ENCODE assay signal across 12 mouse cellular contexts in genomic region chr14:73475506-73475905, GRCm38 (mm10). TPM values are rescaled to one million over a fixed set of nuclear protein-coding genes. Genes with fewer than 3 reads are reported as not detected.
DNase-seq lines count a peak whose midpoint lies in the region; ATAC-seq and TF ChIP-seq lines count a peak whose summit lies in the region.
"Had no signal": no experiment of that assay in that cellular context is flagged by ENCODE, and none has a peak within 500 bp of the region (broad histone marks: within the 10 kb centered on the region; RNA-seq: fewer than 3 reads in every experiment).

No protein-coding gene starts in this region.

- no peak for TF ChIP-seq POLR2A in lung, adult 2 months (IDR thresholded peaks at IDR 0.05; ENCODE audit: borderline replicate concordance, extremely low read depth, low read depth, low read length)

- H3K9ac ChIP-seq in lung, postnatal 0 days (replicated peaks; ENCODE audit: low read depth), result no peak overlapping the region
- H3K9ac ChIP-seq in heart, postnatal 0 days (replicated peaks; ENCODE audit: low read depth, low read length), result no peak overlapping the region
- H3K9ac ChIP-seq: liver, embryonic 14.5 days had no signal

- H3K4me3 ChIP-seq in lung, postnatal 0 days (ENCODE audit: low read depth, low read length), result no peak overlapping the region
- no peak overlapping the region for H3K4me3 ChIP-seq in lung, adult 2 months (replicated peaks; ENCODE audit: extremely low read depth, low read depth, low read length)
- no peak overlapping the region for H3K4me3 ChIP-seq in heart, postnatal 0 days (ENCODE audit: low read depth, low read length)
- H3K4me3 ChIP-seq: left cerebral cortex, adult 2 months had no signal

- peak overlapping the region; percentile 17; the same call in 1 of the 2 replicates for H3K27ac ChIP-seq in lung, postnatal 0 days (ENCODE audit: low read length)
- peak overlapping the region; percentile 23; the same call in 1 of the 2 replicates for H3K27ac ChIP-seq in heart, postnatal 0 days (ENCODE audit: low read depth)
- H3K27ac ChIP-seq: liver, embryonic 14.5 days had no signal

- no peak overlapping the region for H3K4me2 ChIP-seq in lung, postnatal 0 days (replicated peaks; ENCODE audit: low read depth, low read length)
- H3K4me2 ChIP-seq in heart, postnatal 0 days (ENCODE audit: low read depth, low read length), result no peak overlapping the region
- H3K4me2 ChIP-seq: midbrain, embryonic 11.5 days had no signal

- H3K9me3 ChIP-seq in lung, postnatal 0 days (ENCODE audit: low read length), result no peaks in the 10 kb centered on the region
- no peaks in the 10 kb centered on the region for H3K9me3 ChIP-seq in heart, postnatal 0 days (replicated peaks; ENCODE audit: control insufficient read depth, low read length)

- WGBS in lung, postnatal 0 days, result 45% methylated on average over 7 of the region's 7 CpGs
- WGBS in lung, adult 2 months, result 20% methylated on average over 7 of the region's 7 CpGs
- WGBS in heart, postnatal 0 days, result 50% methylated on average over 7 of the region's 7 CpGs

- H3K27me3 ChIP-seq in lung, postnatal 0 days (replicated peaks; ENCODE audit: insufficient read depth, low read length), result no peaks in the 10 kb centered on the region
- H3K27me3 ChIP-seq in heart, postnatal 0 days (ENCODE audit: control insufficient read depth, insufficient read depth, low read length), result no peaks in the 10 kb centered on the region

- H3K4me1 ChIP-seq in lung, postnatal 0 days (ENCODE audit: insufficient read depth, low read depth, low read length), result peaks cover 8% of the 10 kb centered on the region; the same call in 1 of the 2 replicates
- H3K4me1 ChIP-seq in lung, adult 2 months (ENCODE audit: control insufficient read depth, insufficient read depth, low read length), result peaks cover 20% of the 10 kb centered on the region
- peaks cover 16% of the 10 kb centered on the region for H3K4me1 ChIP-seq in heart, postnatal 0 days (ENCODE audit: control insufficient read depth, insufficient read depth)

- peak; percentile 63 for DNase-seq in gastrocnemius, adult 18-20 months (ENCODE audit: low spot score)
- no peak for DNase-seq in gastrocnemius, postnatal 4 days (ENCODE audit: low spot score in 2 of 2)
- no peak for DNase-seq in lung, postnatal 0 days (ENCODE audit: low spot score)
- no peak for DNase-seq in lung, adult 2 months
- peak; percentile 36 for DNase-seq in heart, postnatal 0 days (ENCODE audit: low spot score)
- DNase-seq in skeletal muscle tissue, adult 2 months (ENCODE audit: low read depth, low spot score), result peak; percentile 67
- DNase-seq: right cerebral cortex, postnatal 14 days had no signal

- H3K36me3 ChIP-seq in lung, postnatal 0 days (ENCODE audit: insufficient read depth, low read length), result no peaks in the 10 kb centered on the region
- H3K36me3 ChIP-seq in heart, postnatal 0 days (replicated peaks; ENCODE audit: control insufficient read depth, insufficient read depth, low read length), result no peaks in the 10 kb centered on the region

- TF ChIP-seq CTCF in lung, postnatal 0 days (IDR thresholded peaks at IDR 0.05), result no peak
- no peak for TF ChIP-seq CTCF in lung, adult 2 months (IDR thresholded peaks at IDR 0.05; ENCODE audit: insufficient read depth, low read length)
- TF ChIP-seq CTCF in heart, postnatal 0 days (IDR thresholded peaks at IDR 0.05; ENCODE audit: low read depth), result no peak

- ATAC-seq in lung, postnatal 0 days, result no peak
- ATAC-seq in heart, postnatal 0 days (ENCODE audit: insufficient read depth, low read depth), result no peak
- no peak for ATAC-seq in megakaryocyte, adult 5-6 weeks (ENCODE audit: poor library complexity, severe bottlenecking)
- ATAC-seq in frontal cortex, adult (ENCODE audit: low TSS enrichment), result no peak

- TF ChIP-seq EP300 in lung, postnatal 0 days (IDR thresholded peaks at IDR 0.05), result no peak
- TF ChIP-seq EP300 in heart, postnatal 0 days (IDR thresholded peaks at IDR 0.05; ENCODE audit: low read depth), result no peak

RNA-seq across cellular contexts. Expression of gene Med4, which starts 34.3 kb away (rescaled TPM):
- 10 to 100 TPM; 11.9 to 13.4 TPM for total RNA-seq in gastrocnemius, adult 18-20 months (2021)
- 10 to 100 TPM; 25.0 to 31.1 TPM for total RNA-seq in gastrocnemius, postnatal 4 days (2021)
- 52.8 and 56.1 TPM in 2 replicates for polyA plus RNA-seq in lung, postnatal 0 days (2015; fragmentation: Nextera tagmentation; extraction: Ambion mirVana)
- polyA plus RNA-seq in lung, adult 2 months (2012; rRNA removed), result 9.5 and 14.1 TPM in 2 replicates
- 17.4 and 17.5 TPM in 2 replicates for total RNA-seq in heart, postnatal 0 days (2014; rRNA removed; ENCODE audit: low replicate concordance)
- 36.1 and 40.2 TPM in 2 replicates for polyA plus RNA-seq in heart, postnatal 0 days (2015; fragmentation: Nextera tagmentation; extraction: Ambion mirVana)
- total RNA-seq in megakaryocyte, adult 5-6 weeks (2015), result 29.7 and 32.8 TPM in 2 replicates
- 51.0 and 51.3 TPM in 2 replicates for total RNA-seq in megakaryocyte, adult 5-6 weeks (2017)

RNA-seq across cellular contexts. Expression of gene Sucla2, which starts 49.6 kb away (rescaled TPM):
- total RNA-seq in gastrocnemius, adult 18-20 months (2021), result 100 to 1,000 TPM; 397 to 420 TPM
- 100 to 1,000 TPM; 265 to 310 TPM for total RNA-seq in gastrocnemius, postnatal 4 days (2021)
- polyA plus RNA-seq in lung, postnatal 0 days (2015; fragmentation: Nextera tagmentation; extraction: Ambion mirVana), result 80.2 and 84.7 TPM in 2 replicates
- 8.5 and 13.9 TPM in 2 replicates for polyA plus RNA-seq in lung, adult 2 months (2012; rRNA removed)
- 229 and 249 TPM in 2 replicates for total RNA-seq in heart, postnatal 0 days (2014; rRNA removed; ENCODE audit: low replicate concordance)
- polyA plus RNA-seq in heart, postnatal 0 days (2015; fragmentation: Nextera tagmentation; extraction: Ambion mirVana), result 449 TPM in 2 replicates
- 57.8 and 64.9 TPM in 2 replicates for total RNA-seq in megakaryocyte, adult 5-6 weeks (2015)
- total RNA-seq in megakaryocyte, adult 5-6 weeks (2017), result 105 and 109 TPM in 2 replicates

Comparison
In these comparisons a context has a peak if more than half of its experiments do, and no peak if none do; other contexts are left out.
1. DNase-seq: peak in gastrocnemius, adult 18-20 months (single experiment), heart, postnatal 0 days (single experiment) and skeletal muscle tissue, adult 2 months (single experiment); none in gastrocnemius, postnatal 4 days (0 of 2), lung, postnatal 0 days (single experiment) and lung, adult 2 months (single experiment).